Mouse (Mus musculus): ENCODE measurements around the gene Por. TPM values are rescaled to one million over a fixed set of nuclear protein-coding genes. Genes with fewer than 3 reads are reported as not detected.

Por gene
- polyA plus RNA-seq, 1 experiment from 2014 or later: 52.6 TPM

- Histone ChIP-seq H3K4me3 (ENCODE audit: low read length) (no peak overlapping the region), H3K9me3 (replicated peaks; ENCODE audit: control insufficient read depth, low read length) (no peaks in the 10 kb centered on the region), H3K4me2 (ENCODE audit: low read depth, low read length) (no peak overlapping the region), H3K9ac (ENCODE audit: low read length) (no peak overlapping the region), H3K27ac (ENCODE audit: low read length) (peak overlapping the region; percentile 85), H3K36me3 (ENCODE audit: control insufficient read depth, insufficient read depth) (peaks cover 5% of the 10 kb centered on the region; the same call in 1 of the 2 replicates), H3K27me3 (ENCODE audit: control insufficient read depth, insufficient read depth, low read length) (no peaks in the 10 kb centered on the region), H3K4me1 (ENCODE audit: control insufficient read depth, insufficient read depth, low read length) (peaks cover 23% of the 10 kb centered on the region)
- ATAC-seq (replicated peaks; ENCODE audit: extremely low read depth, insufficient read depth, low FRiP score): no peak
- 99% methylated on average over 4 of the region's 4 CpGs for WGBS
These were observed 31.8 kb downstream of the Por start for GRCm38 (mm10) chr5:135701601-135702000.

- Histone ChIP-seq H3K27ac (ENCODE audit: low read length) (peak overlapping the region; percentile 85), H3K4me3 (ENCODE audit: low read length) (no peak overlapping the region), H3K4me1 (ENCODE audit: control insufficient read depth, insufficient read depth, low read length) (peaks cover 23% of the 10 kb centered on the region), H3K4me2 (ENCODE audit: low read depth, low read length) (no peak overlapping the region), H3K27me3 (ENCODE audit: control insufficient read depth, insufficient read depth, low read length) (no peaks in the 10 kb centered on the region), H3K9ac (ENCODE audit: low read length) (0 out of 2 replicates have a peak overlapping the region, but pooled peaks have one; percentile 16), H3K36me3 (ENCODE audit: control insufficient read depth, insufficient read depth) (peaks cover 6% of the 10 kb centered on the region; the same call in 1 of the 2 replicates), H3K9me3 (replicated peaks; ENCODE audit: control insufficient read depth, low read length) (no peaks in the 10 kb centered on the region)
- peak; percentile 31; the same call in 1 of the 2 replicates for ATAC-seq (replicated peaks; ENCODE audit: extremely low read depth, insufficient read depth, low FRiP score)
- 34% methylated on average over 6 of the region's 6 CpGs for WGBS
These were observed 32.4 kb downstream of the Por start for GRCm38 (mm10) chr5:135702190-135702589.

- H3K36me3 ChIP-seq (ENCODE audit: control insufficient read depth, insufficient read depth): peaks cover 7% of the 10 kb centered on the region; the same call in 1 of the 2 replicates
- no peak overlapping the region for H3K4me2 ChIP-seq (ENCODE audit: low read depth, low read length)
- H3K27ac ChIP-seq (ENCODE audit: low read length): peak overlapping the region; percentile 85
- no peaks in the 10 kb centered on the region for H3K9me3 ChIP-seq (replicated peaks; ENCODE audit: control insufficient read depth, low read length)
- H3K4me1 ChIP-seq (ENCODE audit: control insufficient read depth, insufficient read depth, low read length): peaks cover 20% of the 10 kb centered on the region
- ATAC-seq (replicated peaks; ENCODE audit: extremely low read depth, insufficient read depth, low FRiP score): peak; percentile 34
- WGBS: 43% methylated on average over 15 of the region's 15 CpGs
- no peaks in the 10 kb centered on the region for H3K27me3 ChIP-seq (ENCODE audit: control insufficient read depth, insufficient read depth, low read length)
- H3K9ac ChIP-seq (ENCODE audit: low read length): 0 out of 2 replicates have a peak overlapping the region, but pooled peaks have one; percentile 16
- no peak overlapping the region; the same call in 1 of the 2 replicates for H3K4me3 ChIP-seq (ENCODE audit: low read length)
These were observed 32.9 kb downstream of the Por start for GRCm38 (mm10) chr5:135702682-135703192.

- no peak overlapping the region for H3K4me2 ChIP-seq (ENCODE audit: low read depth, low read length)
- H3K4me3 ChIP-seq (ENCODE audit: low read length): no peak overlapping the region
- no peaks in the 10 kb centered on the region for H3K27me3 ChIP-seq (ENCODE audit: control insufficient read depth, insufficient read depth, low read length)
- no peak overlapping the region for H3K9ac ChIP-seq (ENCODE audit: low read length)
- peaks cover 7% of the 10 kb centered on the region; the same call in 1 of the 2 replicates for H3K36me3 ChIP-seq (ENCODE audit: control insufficient read depth, insufficient read depth)
- WGBS: 95% methylated on average over 7 of the region's 7 CpGs
- no peak overlapping the region; the same call in 1 of the 2 replicates for H3K27ac ChIP-seq (ENCODE audit: low read length)
- H3K9me3 ChIP-seq (replicated peaks; ENCODE audit: control insufficient read depth, low read length): no peaks in the 10 kb centered on the region
- peaks cover 19% of the 10 kb centered on the region for H3K4me1 ChIP-seq (ENCODE audit: control insufficient read depth, insufficient read depth, low read length)
- no peak for ATAC-seq (replicated peaks; ENCODE audit: extremely low read depth, insufficient read depth, low FRiP score)
These were observed 33.6 kb downstream of the Por start for GRCm38 (mm10) chr5:135703431-135703830.

- no peak overlapping the region for H3K4me2 ChIP-seq (ENCODE audit: low read depth, low read length)
- WGBS: 90% methylated on average over 4 of the region's 4 CpGs
These were observed 35.5 kb downstream of the Por start for GRCm38 (mm10) chr5:135705383-135705782.

GRCm38 (mm10) chr5:135707039-135707438, 37.2 kb downstream of the Por start:
- no peak for ATAC-seq (replicated peaks; ENCODE audit: extremely low read depth, insufficient read depth, low FRiP score)
- H3K9me3 ChIP-seq (replicated peaks; ENCODE audit: control insufficient read depth, low read length): no peaks in the 10 kb centered on the region
- no peaks in the 10 kb centered on the region for H3K27me3 ChIP-seq (ENCODE audit: control insufficient read depth, insufficient read depth, low read length)
- no peak overlapping the region for H3K9ac ChIP-seq (ENCODE audit: low read length)
- no peak overlapping the region for H3K4me3 ChIP-seq (ENCODE audit: low read length)
- H3K27ac ChIP-seq (ENCODE audit: low read length): no peak overlapping the region
- H3K4me1 ChIP-seq (ENCODE audit: control insufficient read depth, insufficient read depth, low read length): peaks cover 14% of the 10 kb centered on the region
- 92% methylated on average over 13 of the region's 13 CpGs for WGBS
- no peak overlapping the region for H3K4me2 ChIP-seq (ENCODE audit: low read depth, low read length)
- peaks cover 11% of the 10 kb centered on the region for H3K36me3 ChIP-seq (ENCODE audit: control insufficient read depth, insufficient read depth)

More at GRCm38 (mm10) chr5:135705383-135705782, 35.5 kb downstream of the Por start:
- Histone ChIP-seq H3K27me3 (ENCODE audit: control insufficient read depth, insufficient read depth, low read length) (no peaks in the 10 kb centered on the region), H3K36me3 (ENCODE audit: control insufficient read depth, insufficient read depth) (peaks cover 11% of the 10 kb centered on the region), H3K9ac (ENCODE audit: low read length) (no peak overlapping the region), H3K27ac (ENCODE audit: low read length) (no peak overlapping the region), H3K9me3 (replicated peaks; ENCODE audit: control insufficient read depth, low read length) (no peaks in the 10 kb centered on the region), H3K4me1 (ENCODE audit: control insufficient read depth, insufficient read depth, low read length) (peaks cover 19% of the 10 kb centered on the region), H3K4me3 (ENCODE audit: low read length) (no peak overlapping the region)
- ATAC-seq (replicated peaks; ENCODE audit: extremely low read depth, insufficient read depth, low FRiP score): no peak

GRCm38 (mm10) chr5:135707855-135708254, 38.0 kb downstream of the Por start:
- no peak for ATAC-seq (replicated peaks; ENCODE audit: extremely low read depth, insufficient read depth, low FRiP score)
- no peaks in the 10 kb centered on the region for H3K9me3 ChIP-seq (replicated peaks; ENCODE audit: control insufficient read depth, low read length)
- no peak overlapping the region for H3K4me3 ChIP-seq (ENCODE audit: low read length)
- H3K27ac ChIP-seq (ENCODE audit: low read length): no peak overlapping the region
- H3K4me2 ChIP-seq (ENCODE audit: low read depth, low read length): no peak overlapping the region
- 53% methylated on average over 1 of the region's 1 CpGs for WGBS
- H3K27me3 ChIP-seq (ENCODE audit: control insufficient read depth, insufficient read depth, low read length): no peaks in the 10 kb centered on the region
- no peak overlapping the region for H3K9ac ChIP-seq (ENCODE audit: low read length)
- peaks cover 9% of the 10 kb centered on the region for H3K4me1 ChIP-seq (ENCODE audit: control insufficient read depth, insufficient read depth, low read length)
- peaks cover 11% of the 10 kb centered on the region for H3K36me3 ChIP-seq (ENCODE audit: control insufficient read depth, insufficient read depth)

- Histone ChIP-seq H3K9ac (ENCODE audit: low read length) (no peak overlapping the region), H3K4me2 (ENCODE audit: low read depth, low read length) (no peak overlapping the region), H3K4me3 (ENCODE audit: low read length) (no peak overlapping the region), H3K27me3 (ENCODE audit: control insufficient read depth, insufficient read depth, low read length) (no peaks in the 10 kb centered on the region), H3K4me1 (ENCODE audit: control insufficient read depth, insufficient read depth, low read length) (peaks cover 15% of the 10 kb centered on the region), H3K27ac (ENCODE audit: low read length) (no peak overlapping the region), H3K36me3 (ENCODE audit: control insufficient read depth, insufficient read depth) (peaks cover 11% of the 10 kb centered on the region), H3K9me3 (replicated peaks; ENCODE audit: control insufficient read depth, low read length) (no peaks in the 10 kb centered on the region)
- ATAC-seq (replicated peaks; ENCODE audit: extremely low read depth, insufficient read depth, low FRiP score): no peak
- 91% methylated on average over 5 of the region's 5 CpGs for WGBS
These were observed 39.9 kb downstream of the Por start for GRCm38 (mm10) chr5:135709716-135710115.

- Histone ChIP-seq H3K9ac (ENCODE audit: low read length) (no peak overlapping the region), H3K9me3 (replicated peaks; ENCODE audit: control insufficient read depth, low read length) (no peaks in the 10 kb centered on the region), H3K4me3 (ENCODE audit: low read length) (no peak overlapping the region), H3K4me1 (ENCODE audit: control insufficient read depth, insufficient read depth, low read length) (peaks cover 15% of the 10 kb centered on the region), H3K27me3 (ENCODE audit: control insufficient read depth, insufficient read depth, low read length) (no peaks in the 10 kb centered on the region), H3K4me2 (ENCODE audit: low read depth, low read length) (no peak overlapping the region), H3K27ac (ENCODE audit: low read length) (no peak overlapping the region), H3K36me3 (ENCODE audit: control insufficient read depth, insufficient read depth) (peaks cover 9% of the 10 kb centered on the region)
- no peak for ATAC-seq (replicated peaks; ENCODE audit: extremely low read depth, insufficient read depth, low FRiP score)
- 65% methylated on average over 7 of the region's 7 CpGs for WGBS
These were observed 40.9 kb downstream of the Por start for GRCm38 (mm10) chr5:135710599-135711214.

Data from heart, embryonic 16.5 days (tissue).